Mouse (Mus musculus) left cerebral cortex, adult 2 months (tissue): ENCODE results near the gene Plcl2. TPM values are rescaled to one million over a fixed set of nuclear protein-coding genes. Genes with fewer than 3 reads are reported as not detected.
A peak's percentile ranks its signal among the peaks of the same experiment; 100 is the strongest.
"Not testable (repeated sequence)": the region's sequence is repeated elsewhere in the genome, so short reads cannot be mapped to it uniquely, and the experiment has no call there.

ENCODE experiments used
- DNase-seq, 2 experiments: peaks; one replicate each; pipeline ENCODE4 v3.0.0; 2021 to 2022; ENCODE audit warnings: low spot score in 2 of 2, mixed read lengths in 1 of 2; ENCODE audit errors: extremely low spot score in 1 of 2
- H3K27ac ChIP-seq: fragments of 200-600 bp; 2 replicates; pipeline ENCODE4 v1.8.1; 2022
- H3K4me3 ChIP-seq: fragments of 200-600 bp; 2 replicates; pipeline ENCODE4 v1.8.1; 2022
- CTCF ChIP-seq: fragments of 200-600 bp; IDR thresholded peaks from 2 replicates; pipeline ENCODE4 v1.8.1; 2022; ENCODE audit warnings: antibody characterized with exemption, mild to moderate bottlenecking, moderate library complexity
- intact Hi-C: fragments of 180-260 bp; cut with DNase I; formaldehyde crosslinking; loops from one replicate; pipeline ENCODE4 v1.15.1; 2025
- total RNA-seq, 2 experiments: library from RNA; stranded (reverse); gene quantifications; 2 replicates each; pipeline ENCODE4 v1.2.3; 2021

Plcl2 gene
- total RNA-seq, 2 experiments from 2014 or later: 90.8 to 94.5 TPM

DNA sequence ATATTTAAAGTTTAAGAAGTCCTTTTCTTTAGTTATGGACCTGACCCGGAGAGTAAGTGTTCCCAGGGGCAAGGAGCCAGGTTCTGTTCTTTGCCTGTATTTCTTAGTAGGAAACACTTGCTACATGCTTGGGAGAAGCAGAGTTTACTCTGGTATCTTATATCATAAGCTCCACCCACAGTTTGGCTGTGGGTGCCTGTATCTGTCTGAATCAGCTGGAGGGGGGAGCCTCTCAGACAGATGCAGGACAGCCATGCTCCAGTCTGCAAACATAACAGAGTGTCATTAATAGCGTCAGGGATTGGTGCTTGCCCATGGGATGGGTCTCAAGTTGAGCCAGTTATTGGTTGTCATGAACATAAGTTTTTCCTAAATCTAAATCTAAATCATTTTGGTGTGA, 42.9 kb downstream of the Plcl2 start:
- TF ChIP-seq CTCF: no peak
- no peak overlapping the region for H3K4me3 ChIP-seq
- no peak overlapping the region for H3K27ac ChIP-seq
- no peak for DNase-seq
- intact Hi-C loops: no loop called here

DNA sequence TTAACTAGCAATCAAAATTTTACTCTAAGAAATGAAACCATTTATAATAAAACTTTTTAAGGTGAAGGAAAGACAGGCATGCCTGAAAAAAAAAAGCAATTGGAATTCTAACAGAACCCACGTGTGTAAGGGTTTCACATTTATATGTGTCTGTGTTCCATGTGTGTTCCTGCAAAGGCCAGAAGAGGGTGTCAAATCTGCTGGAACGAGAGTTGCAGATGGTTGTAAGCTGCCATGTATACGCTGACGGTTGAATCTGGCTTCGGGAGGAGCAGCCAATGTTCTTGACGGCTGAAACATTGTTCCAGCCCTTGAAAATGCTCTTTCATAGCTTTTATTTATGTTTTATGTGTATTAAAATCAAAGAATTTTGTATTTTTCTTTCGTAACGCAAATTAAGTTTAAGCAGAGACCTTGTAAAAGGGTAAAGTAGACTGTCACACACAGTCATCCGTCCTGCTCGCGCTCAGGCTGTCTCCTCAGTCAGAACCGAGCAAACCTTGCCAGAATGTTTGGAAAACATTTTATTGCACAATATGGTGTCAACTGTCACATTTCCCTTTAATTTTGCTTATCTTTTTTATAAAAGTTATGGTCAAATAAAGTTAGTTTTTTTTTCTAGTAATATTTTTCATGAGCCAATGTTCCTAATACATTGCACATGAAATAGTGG, 48.5 kb downstream of the Plcl2 start:
- Histone ChIP-seq H3K4me3 (no peak overlapping the region), H3K27ac (no peak overlapping the region)
- intact Hi-C loops: no loop called here
- DNase-seq: no peak
- peak; percentile 15 for TF ChIP-seq CTCF

DNA sequence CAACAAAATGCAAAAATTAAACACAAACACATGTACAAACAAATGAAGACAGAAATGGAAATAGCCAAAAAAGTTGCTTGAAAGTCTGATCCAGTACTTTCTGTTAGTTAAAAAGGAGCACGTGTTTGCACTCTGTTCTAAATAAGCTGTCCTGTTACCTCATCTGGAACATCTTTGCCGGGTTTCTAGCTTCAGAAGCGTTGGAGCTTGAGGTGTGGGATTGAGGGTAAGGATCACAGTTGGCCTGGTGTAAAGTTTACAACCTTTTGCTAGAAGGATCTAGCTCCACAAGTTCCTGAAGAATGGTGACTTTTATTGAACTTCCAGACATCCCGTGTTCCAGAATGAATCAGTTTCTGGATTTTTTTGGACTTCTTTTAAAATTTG, 49.0 kb downstream of the Plcl2 start:
- DNase-seq: no peak
- no peak overlapping the region for H3K4me3 ChIP-seq
- no peak overlapping the region for H3K27ac ChIP-seq
- intact Hi-C loops: no loop called here
- TF ChIP-seq CTCF: no peak

- TF ChIP-seq CTCF: no peak
- no peak overlapping the region for H3K27ac ChIP-seq
- intact Hi-C loops: no loop called here
- DNase-seq: no peak
- no peak overlapping the region for H3K4me3 ChIP-seq
These were observed 56.3 kb downstream of the Plcl2 start for GRCm38 (mm10) chr17:50565376-50566123.

DNA sequence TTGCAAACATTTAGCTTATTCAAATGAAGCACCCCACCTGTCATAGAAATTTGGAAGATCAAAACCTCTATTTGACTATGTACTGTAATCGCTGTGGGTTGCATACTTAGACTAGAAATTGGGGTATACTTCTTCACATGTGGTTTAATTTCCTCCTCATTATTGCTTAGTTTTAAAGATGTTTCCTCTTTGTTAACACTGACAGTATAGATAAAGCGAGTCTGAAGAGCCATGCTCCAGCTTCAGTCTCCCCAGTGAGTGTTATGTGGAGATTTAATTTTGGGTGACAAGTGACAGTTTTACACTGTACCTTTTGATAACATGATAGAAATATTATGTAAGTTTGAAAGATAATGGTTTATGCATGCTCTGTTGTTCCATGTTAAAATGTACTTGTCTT, 59.6 kb downstream of the Plcl2 start:
- H3K4me3 ChIP-seq: no peak overlapping the region
- intact Hi-C loops: no loop called here
- no peak overlapping the region for H3K27ac ChIP-seq
- DNase-seq: no peak
- TF ChIP-seq CTCF: no peak

- H3K27ac ChIP-seq, H3K4me3 ChIP-seq, intact Hi-C loops, DNase-seq: not testable (repeated sequence)
These were observed 61.0 kb downstream of the Plcl2 start for GRCm38 (mm10) chr17:50570228-50570627.

GRCm38 (mm10) chr17:50570681-50571398, 61.6 kb downstream of the Plcl2 start:
- no peak overlapping the region for H3K27ac ChIP-seq
- intact Hi-C loops: no loop called here
- no peak for DNase-seq
- H3K4me3 ChIP-seq: no peak overlapping the region
- no peak for TF ChIP-seq CTCF

- DNase-seq: no peak
- H3K4me3 ChIP-seq: no peak overlapping the region
- H3K27ac ChIP-seq: no peak overlapping the region
- intact Hi-C loops: no loop called here
- no peak for TF ChIP-seq CTCF
These were observed 65.0 kb downstream of the Plcl2 start for GRCm38 (mm10) chr17:50574161-50574560.

DNA sequence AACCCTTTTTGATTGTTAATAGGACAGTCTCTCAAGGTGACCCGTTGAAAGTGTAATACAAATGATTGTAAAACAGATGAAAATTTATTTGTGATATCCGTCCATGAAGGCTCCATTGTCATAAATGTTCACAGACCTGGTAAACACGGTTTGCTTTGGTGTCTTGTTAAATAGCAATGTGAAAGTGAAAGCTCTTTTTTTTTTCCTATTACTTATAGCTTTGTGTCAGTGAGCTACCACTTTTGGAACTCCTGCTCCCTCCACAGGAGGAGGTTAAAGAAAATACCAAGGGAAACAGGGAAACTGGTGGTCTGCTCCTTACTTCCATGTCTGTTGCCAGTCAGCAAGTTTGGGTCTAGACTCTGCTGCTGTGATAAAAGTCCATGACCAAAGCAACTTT, 71.2 kb downstream of the Plcl2 start:
- no peak for DNase-seq
- TF ChIP-seq CTCF: no peak
- Histone ChIP-seq H3K4me3 (no peak overlapping the region), H3K27ac (no peak overlapping the region)
- intact Hi-C loops: no loop called here

GRCm38 (mm10) chr17:50586834-50587233, 77.6 kb downstream of the Plcl2 start:
- DNase-seq: no peak
- intact Hi-C loops: no loop called here
- Histone ChIP-seq H3K4me3 (no peak overlapping the region), H3K27ac (no peak overlapping the region)
- no peak for TF ChIP-seq CTCF

DNA sequence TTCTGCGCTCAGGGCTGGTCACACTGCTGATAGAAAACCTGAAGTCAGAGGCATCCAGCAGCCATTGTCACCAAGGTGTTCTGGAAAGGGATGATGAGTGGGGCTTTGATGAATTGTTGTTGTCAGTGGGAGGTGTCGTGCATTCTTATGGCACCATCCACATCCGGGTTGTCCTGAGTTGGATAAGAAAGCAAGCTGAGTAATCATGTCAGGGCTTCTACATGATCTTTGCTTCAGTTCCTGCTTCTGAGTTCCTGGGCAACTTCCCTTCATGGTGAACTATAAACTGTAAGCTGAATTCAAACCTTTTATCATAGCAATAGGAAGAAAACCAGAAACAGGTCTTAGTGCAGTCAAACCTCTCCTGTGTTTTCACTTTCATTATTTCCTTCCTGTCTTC, 78.7 kb downstream of the Plcl2 start:
- no peak for TF ChIP-seq CTCF
- no peak for DNase-seq
- no peak overlapping the region for H3K27ac ChIP-seq
- intact Hi-C loops: no loop called here
- H3K4me3 ChIP-seq: no peak overlapping the region

DNA sequence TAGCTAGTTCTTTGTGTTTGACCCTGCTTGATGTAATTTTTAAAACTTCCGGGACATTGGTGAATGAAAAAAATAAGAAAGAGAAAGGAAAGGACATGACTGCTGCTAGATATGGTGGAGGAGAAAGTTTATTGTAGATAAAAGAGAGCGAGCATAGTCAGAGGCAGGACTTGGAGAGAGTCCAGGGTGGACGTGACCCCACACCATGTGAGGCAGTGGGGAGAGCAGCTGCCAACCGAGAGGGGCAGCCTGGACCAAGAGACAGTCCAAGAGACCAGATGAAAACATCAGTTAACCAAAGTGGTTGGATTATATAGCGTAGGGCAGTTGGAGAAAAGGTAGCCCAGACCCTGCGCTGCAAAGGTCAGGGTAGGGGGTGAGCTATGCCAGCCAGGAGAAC, 91.0 kb downstream of the Plcl2 start:
- DNase-seq: no peak
- intact Hi-C loops: no loop called here
- TF ChIP-seq CTCF: no peak
- Histone ChIP-seq H3K27ac (no peak overlapping the region), H3K4me3 (no peak overlapping the region)
